Mouse (Mus musculus): ENCODE results near the gene Arntl2. TPM values are rescaled to one million over a fixed set of nuclear protein-coding genes. Genes with fewer than 3 reads are reported as not detected.

Arntl2 gene
- total RNA-seq, 2 experiments from 2014 or later, result not detected

DNA sequence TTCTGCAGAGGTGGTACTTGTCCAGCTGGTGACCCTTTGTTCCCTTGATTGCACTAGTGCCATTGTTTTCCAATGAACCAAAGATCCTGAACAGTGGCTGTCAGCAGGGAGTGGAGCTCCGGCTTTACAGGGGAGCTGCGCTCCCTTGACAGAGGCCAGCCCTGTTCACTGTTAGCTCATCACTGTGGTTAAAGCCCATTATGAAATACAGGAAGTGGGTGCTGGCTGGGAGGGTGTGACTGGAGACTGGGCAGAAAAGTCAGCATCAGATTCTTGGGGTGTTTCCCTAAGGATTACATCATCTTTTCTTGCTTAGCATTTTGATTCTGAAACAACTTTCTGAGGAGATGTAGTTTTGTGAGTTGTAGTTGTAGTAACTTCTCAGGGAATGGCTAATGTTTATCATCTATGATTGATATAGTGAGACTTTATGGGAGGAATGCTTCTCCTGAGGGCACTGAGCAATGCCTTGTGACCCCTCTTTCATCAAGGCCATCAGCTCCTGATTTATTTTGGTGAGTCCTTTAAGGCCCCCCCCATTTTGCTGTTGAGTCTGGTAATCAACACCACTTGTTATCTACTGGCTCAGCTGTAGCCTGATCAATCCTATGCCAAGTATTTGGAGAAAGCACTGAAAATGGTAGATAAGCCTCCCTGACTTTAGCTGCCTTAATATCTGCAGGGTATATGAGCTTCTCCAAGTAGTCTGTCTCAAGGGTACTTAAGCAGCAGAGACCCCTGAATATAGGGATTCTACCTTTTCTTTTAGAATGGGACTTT is 19.1 kb upstream of the Arntl2 start:
- peak; percentile 94 for ATAC-seq (replicated peaks; ENCODE audit: poor library complexity)

DNA sequence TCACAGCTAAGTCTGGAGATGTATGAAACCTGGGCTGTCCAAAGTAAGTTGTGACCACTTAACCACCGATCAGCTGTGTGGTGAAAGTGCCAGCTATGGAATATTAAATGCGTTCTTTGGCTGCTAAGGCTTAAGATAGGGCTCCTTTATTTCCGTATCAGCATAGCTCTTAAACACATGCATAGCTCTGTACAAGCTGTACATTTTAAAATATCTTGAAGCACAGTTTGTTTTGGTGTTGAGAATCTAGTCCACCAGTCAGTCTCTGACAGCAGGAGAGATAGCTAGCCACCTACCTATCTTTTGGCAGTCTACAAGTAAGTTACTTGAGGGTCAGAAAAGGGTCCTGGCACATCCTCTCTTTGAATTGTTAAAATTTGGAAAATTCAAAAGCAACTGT is 17.8 kb upstream of the Arntl2 start:
- ATAC-seq (replicated peaks; ENCODE audit: poor library complexity), result no peak

DNA sequence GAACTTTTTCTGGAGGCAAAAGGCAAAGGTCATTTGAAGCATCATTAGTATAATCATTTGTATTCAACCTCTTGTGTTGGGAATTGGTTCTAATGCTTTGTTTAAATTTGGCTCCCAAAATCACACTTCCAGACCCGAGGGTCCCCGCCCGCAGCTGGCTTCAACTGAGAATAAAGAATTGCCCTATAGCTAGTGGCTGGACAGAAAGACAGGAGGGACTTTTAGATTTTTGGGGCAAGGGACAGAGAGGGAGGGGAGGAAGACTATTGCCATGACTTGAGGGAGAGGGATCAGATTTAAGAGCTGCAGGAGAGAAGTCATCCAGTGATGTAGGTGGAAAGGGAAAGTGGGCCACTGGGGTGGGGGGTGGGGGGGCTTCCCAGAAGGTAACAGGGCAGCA is 14.3 kb upstream of the Arntl2 start:
- ATAC-seq (replicated peaks; ENCODE audit: poor library complexity), result no peak

DNA sequence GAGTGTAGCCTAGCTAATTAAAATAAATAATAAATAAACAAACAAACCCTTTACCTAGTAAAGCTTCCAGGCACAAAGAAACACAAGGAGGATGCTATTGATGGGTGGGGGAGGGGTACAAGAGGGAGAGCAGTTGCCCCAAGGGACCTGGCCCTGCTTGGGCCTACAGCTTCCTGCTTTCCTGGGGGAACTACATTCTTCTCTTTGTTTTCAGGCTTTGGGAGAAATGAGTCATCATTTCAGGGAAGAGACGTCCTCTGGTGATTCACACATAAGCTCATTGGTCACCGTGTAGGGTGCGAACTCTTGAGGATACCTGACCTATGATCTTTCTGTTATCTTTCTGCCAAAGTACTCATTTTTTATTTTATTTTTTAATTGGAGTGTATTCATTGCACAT is 2.3 kb upstream of the Arntl2 start:
- no peak for ATAC-seq (replicated peaks; ENCODE audit: poor library complexity)

DNA sequence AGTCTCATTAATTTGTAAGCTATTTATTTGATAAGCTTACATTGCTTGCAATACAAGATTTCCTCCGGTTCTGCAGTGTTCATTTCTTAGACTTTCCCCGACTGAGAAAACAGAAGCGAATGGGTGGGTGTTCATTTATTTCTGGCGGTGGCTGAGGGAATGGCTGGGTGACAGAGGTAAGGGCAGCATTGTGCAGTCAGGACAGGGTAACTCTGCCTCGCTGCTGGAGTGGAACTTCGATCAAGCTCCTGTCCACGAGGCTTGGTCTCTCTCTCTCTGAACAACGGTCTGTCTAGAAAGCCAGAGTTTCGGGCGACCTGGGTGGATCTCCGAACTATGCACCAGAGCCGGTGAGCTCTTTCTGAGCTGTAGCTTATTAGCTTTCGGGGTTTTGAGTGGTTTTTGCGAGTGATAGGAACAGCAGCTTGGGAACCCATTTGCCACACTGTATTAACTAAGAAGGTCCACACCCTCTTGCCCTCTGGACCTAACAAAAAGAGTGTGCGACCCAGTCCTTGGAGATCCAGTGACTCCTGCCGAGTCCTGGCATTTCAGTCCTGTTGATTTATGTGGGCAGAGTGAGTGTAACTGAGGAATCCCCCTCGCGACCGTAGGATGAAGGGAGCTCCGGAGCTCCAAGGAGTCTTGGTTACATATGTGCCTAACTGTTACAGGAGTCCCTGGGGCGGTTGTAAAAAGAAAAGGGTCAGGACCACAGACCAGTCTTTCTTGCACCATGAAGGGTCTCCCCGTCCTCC is 510 bp upstream of the Arntl2 start:
- peak; percentile 14 for ATAC-seq (replicated peaks; ENCODE audit: poor library complexity)

GRCm38 (mm10) chr6:146797446-146797845 is 1.6 kb downstream of the Arntl2 start:
- ATAC-seq (replicated peaks; ENCODE audit: poor library complexity), result no peak

- ATAC-seq (replicated peaks; ENCODE audit: poor library complexity), result no peak
These were observed 14.1 kb downstream of the Arntl2 start for GRCm38 (mm10) chr6:146809991-146810390.

DNA sequence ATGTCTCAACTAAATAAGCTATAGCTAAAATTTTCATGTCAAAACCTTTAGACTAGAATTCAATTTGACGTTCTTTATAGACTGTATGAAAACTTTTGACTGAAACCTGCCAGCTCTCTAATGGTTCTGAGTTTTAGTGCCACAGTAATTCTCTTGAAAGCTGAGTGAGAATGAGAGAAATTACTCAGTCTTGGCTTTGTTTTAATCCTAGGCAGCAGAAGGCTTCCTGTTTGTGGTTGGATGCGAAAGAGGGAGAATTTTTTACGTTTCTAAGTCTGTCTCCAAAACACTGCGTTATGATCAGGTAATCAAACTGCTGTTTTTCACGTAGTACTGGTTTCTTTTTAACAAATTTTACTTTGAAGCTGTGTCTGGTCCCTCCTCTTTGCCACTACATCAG is 17.2 kb downstream of the Arntl2 start:
- ATAC-seq (replicated peaks; ENCODE audit: poor library complexity), result no peak

DNA sequence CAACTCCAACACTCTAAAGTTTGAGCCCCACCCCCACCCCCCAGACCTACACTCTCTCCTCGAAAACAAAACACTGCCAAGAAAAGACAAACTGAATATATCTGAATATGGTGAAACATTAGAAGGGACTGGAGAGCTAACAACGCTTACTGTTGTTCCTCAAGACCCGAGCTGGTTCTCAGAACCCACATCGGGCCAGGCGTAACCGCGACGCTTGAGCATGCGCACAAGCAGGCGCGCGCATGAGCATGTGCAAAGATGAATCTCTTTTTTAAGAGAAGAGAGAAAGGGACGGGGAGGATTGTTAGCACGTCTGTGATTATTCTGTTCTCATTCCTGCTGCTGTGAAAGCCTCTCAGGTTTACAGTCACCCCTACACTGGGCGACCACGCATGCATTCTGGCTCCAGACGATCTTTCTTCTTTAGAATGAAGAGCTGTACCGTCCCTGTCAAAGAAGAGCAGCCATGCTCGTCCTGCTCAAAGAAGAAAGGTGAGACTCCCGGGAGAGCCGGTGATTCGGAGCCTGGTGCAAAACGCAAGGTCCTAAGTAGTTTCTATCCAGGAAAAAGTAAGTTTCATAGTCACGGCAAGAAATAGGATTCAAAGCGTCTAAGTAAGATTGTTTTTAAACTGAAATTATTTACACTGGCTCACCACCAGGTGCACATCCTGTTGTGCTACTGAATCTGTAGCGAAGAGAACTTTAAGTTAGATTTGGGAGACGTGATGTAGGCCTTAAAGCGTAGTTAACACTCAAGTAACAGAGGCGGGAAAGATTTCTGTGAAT is 24.5 kb downstream of the Arntl2 start:
- ATAC-seq (replicated peaks; ENCODE audit: poor library complexity), result no peak

- ATAC-seq (replicated peaks; ENCODE audit: poor library complexity), result no peak
These were observed 26.1 kb downstream of the Arntl2 start for GRCm38 (mm10) chr6:146821958-146822357.

DNA sequence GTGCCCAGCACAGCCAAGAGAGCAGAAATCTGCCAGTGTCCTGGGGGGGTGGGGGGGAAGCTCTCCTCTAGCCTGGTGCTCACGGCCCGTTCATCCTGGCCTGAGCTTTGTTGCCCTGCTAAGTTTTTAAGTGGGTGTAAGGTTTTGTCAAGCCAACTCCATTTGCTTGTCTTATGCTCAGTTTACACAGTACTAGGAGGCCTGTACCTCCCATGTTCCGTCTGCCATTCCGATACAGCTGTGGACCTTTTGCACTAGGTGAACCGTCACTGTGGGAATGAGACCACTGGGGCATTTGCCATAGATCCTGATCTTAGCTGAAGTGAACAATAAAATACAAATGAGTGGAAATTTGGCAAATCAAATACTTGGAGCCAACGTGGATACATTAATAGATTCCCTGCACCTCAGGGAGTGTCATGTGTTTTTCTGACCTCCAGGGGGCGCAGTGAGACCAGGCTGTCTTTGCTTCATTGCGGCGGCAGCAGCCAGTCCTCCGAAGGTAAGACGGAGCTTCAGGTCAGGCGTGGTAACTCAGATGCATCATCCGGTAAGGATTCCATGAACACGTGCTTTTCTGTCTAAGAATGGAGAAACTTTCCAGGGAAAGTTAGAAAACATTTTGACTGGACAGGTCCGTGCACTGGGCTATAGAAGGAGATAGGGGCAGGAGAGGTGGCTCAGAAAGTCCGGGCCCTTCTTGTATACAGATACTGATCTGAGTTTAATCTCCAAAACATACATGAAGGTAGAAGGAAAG is 29.1 kb downstream of the Arntl2 start:
- ATAC-seq (replicated peaks; ENCODE audit: poor library complexity), result peak; percentile 99

GRCm38 (mm10) chr6:146825487-146825773 is 29.6 kb downstream of the Arntl2 start:
- ATAC-seq (replicated peaks; ENCODE audit: poor library complexity), result no peak

GRCm38 (mm10) chr6:146831320-146831719 is 35.5 kb downstream of the Arntl2 start:
- no peak for ATAC-seq (replicated peaks; ENCODE audit: poor library complexity)

DNA sequence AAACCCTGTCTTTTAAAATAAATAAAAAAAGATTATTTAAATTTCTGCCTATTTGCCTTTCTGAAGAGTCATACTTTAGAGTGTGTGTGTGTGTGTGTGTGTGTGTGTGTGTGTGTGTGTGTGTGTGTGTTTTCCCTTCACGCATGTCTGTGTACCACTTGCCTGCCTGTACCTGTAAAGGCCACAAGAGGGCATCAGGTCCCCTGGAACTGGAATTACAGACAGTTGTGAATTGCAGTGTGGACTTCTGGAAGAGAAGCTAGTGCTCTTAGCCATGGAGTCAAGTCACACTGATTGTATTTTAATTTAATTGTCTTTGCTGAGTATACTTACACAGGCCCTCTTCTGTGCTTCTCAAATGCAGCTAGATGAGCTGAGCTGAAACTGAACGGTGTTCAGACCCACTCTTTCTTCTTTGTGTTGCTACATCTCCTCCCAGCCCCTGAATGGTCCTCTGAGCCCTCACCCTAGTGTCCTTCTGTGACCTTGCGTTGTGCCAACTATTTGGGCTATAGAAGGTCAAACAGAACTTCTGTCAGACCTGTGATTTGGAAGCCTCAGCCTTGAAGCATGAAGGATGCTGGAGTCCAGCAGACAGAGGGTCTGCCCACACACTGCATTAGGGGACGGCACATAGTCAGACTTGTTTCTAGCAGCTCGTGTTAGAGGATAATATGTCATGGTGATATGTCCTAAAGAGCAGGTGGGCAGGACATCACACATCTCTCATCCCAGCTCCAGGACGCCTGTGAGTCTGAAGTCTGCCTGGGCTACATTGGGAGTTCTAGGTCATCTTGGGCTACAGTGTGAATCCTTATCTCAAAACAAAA is 37.8 kb downstream of the Arntl2 start:
- ATAC-seq (replicated peaks; ENCODE audit: poor library complexity), result peak; percentile 95

DNA sequence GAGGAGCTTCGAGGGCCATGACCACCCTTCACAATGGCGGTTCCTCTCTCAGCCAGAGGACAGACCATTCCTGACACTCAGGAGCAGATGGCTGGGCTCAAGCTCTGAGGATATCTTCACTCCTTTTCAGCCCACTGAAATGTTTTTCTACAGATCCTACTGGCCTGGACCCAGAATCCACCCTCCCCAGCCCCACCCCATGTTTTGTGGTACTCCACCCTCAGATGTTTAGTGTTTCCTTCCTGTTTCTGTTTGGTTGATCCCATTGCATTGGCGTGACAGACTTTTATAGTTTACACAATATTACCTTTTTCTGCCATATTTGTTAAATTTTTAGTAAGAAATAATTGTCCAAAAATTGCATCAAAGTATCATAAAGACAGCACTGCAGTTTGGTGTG is 38.5 kb downstream of the Arntl2 start:
- 0 out of 2 replicates have a peak, but pooled peaks have one; percentile 21 for ATAC-seq (replicated peaks; ENCODE audit: poor library complexity)

GRCm38 (mm10) chr6:146835784-146836183 is 39.9 kb downstream of the Arntl2 start:
- no peak for ATAC-seq (replicated peaks; ENCODE audit: poor library complexity)

GRCm38 (mm10) chr6:146837316-146837715 is 41.5 kb downstream of the Arntl2 start:
- no peak for ATAC-seq (replicated peaks; ENCODE audit: poor library complexity)

DNA sequence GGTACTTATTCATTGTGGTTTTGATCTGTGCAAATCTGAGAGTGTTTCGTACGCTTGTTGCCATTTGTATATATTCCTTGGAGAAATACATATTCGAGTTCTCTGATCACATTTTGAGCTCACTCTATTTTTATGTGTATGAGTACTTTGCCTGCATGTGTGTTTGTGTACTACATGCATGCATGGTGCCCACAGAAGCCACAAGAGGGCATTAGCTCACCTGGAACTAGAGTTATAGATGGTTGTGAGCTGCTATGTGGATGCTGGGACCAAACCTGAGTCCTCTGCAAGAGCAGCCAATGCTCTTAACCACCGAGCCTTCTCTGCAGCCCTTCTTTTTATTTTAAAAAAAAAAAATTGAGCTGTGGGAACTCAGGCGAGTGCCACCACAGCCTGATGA is 42.5 kb downstream of the Arntl2 start:
- no peak for ATAC-seq (replicated peaks; ENCODE audit: poor library complexity)

DNA sequence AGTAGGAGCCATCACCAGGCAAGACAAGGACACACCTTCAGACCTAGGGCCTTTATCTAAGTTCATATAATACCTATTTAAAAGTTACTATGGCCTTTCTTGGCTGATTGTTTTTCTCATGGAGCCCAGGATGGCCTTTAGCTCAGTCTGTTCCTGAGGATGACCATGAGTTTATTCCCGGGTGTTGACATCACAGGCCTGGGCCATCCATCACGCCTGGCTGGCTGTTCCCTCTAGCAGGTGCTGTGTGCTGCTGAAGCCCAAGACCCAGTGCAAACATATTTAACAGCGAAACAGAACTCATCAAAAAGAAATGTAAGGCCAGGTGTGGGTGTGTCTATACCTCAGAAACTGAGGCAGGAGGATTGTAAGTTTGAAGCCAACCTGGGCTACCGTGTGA is 43.0 kb downstream of the Arntl2 start:
- no peak for ATAC-seq (replicated peaks; ENCODE audit: poor library complexity)

GRCm38 (mm10) chr6:146844867-146845266 is 49.0 kb downstream of the Arntl2 start:
- ATAC-seq (replicated peaks; ENCODE audit: poor library complexity), result no peak

All from megakaryocyte progenitor cell, adult 5-6 weeks (primary cell).